27 mouse cellular contexts compared by ENCODE assay signal in the genomic region with DNA sequence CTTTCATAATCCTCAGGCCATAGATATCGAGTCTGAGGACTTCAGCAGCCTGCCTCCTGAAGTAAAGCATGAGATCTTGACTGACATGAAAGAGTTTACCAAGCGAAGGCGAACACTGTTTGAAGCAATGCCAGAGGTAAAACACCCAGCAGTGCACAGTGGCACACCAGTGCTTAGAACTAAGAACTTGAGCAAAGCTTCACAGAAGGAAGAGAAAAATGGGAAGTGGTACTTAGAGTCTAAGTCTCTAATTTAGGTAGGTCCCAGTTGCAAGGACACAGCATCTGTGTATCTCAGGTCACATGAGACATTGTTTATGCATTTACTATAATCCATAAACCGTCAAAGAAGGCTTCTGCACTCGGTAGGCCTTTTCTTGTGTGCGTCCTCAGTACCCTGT. TPM values are rescaled to one million over a fixed set of nuclear protein-coding genes. Genes with fewer than 3 reads are reported as not detected.
DNase-seq lines count a peak whose midpoint lies in the region; ATAC-seq and TF ChIP-seq lines count a peak whose summit lies in the region.
"Had no signal": no experiment of that assay in that cellular context is flagged by ENCODE, and none has a peak within 500 bp of the region (broad histone marks: within the 10 kb centered on the region; RNA-seq: fewer than 3 reads in every experiment).

No protein-coding gene starts in this region.

- no peaks in the 10 kb centered on the region for H3K9me3 ChIP-seq in hindbrain, embryonic 16.5 days (ENCODE audit: control insufficient read depth, low read length)
- H3K9me3 ChIP-seq in hindbrain, embryonic 12.5 days (replicated peaks) = no peaks in the 10 kb centered on the region
- H3K9me3 ChIP-seq: forebrain, embryonic 13.5 days; G1E; hindbrain, embryonic 15.5 days; intestine, embryonic 15.5 days had no signal

- no peaks in the 10 kb centered on the region for H3K4me1 ChIP-seq in hindbrain, embryonic 16.5 days (ENCODE audit: control insufficient read depth, insufficient read depth, low read depth, low read length)
- H3K4me1 ChIP-seq in hindbrain, embryonic 12.5 days = no peaks in the 10 kb centered on the region
- H3K4me1 ChIP-seq in bone marrow macrophage, adult 2 months (ENCODE audit: control insufficient read depth, insufficient read depth, low read length) = peaks cover 9% of the 10 kb centered on the region
- H3K4me1 ChIP-seq: forebrain, embryonic 10.5 days; forebrain, embryonic 13.5 days; hindbrain, embryonic 15.5 days; intestine, embryonic 15.5 days had no signal

- H3K4me2 ChIP-seq in hindbrain, embryonic 16.5 days (ENCODE audit: low read length) = no peak overlapping the region
- no peak overlapping the region for H3K4me2 ChIP-seq in hindbrain, embryonic 12.5 days (replicated peaks)
- H3K4me2 ChIP-seq: forebrain, embryonic 13.5 days; heart, embryonic 11.5 days; hindbrain, embryonic 15.5 days; intestine, embryonic 15.5 days had no signal

- H3K27me3 ChIP-seq in hindbrain, embryonic 16.5 days (replicated peaks; ENCODE audit: control insufficient read depth, insufficient read depth, low read length) = no peaks in the 10 kb centered on the region
- no peaks in the 10 kb centered on the region for H3K27me3 ChIP-seq in hindbrain, embryonic 12.5 days
- no peaks in the 10 kb centered on the region for H3K27me3 ChIP-seq in splenic B cell, adult 2 months (ENCODE audit: control insufficient read depth, insufficient read depth, low read length, poor library complexity, severe bottlenecking)
- H3K27me3 ChIP-seq: forebrain, embryonic 13.5 days; hindbrain, embryonic 15.5 days; intestine, embryonic 15.5 days; Patski had no signal

- TF ChIP-seq CTCF in bone marrow macrophage, adult 2 months (IDR thresholded peaks at IDR 0.05; ENCODE audit: low read depth, low read length) = no peak

- peaks cover 48% of the 10 kb centered on the region for H3K36me3 ChIP-seq in hindbrain, embryonic 16.5 days (ENCODE audit: control insufficient read depth, insufficient read depth, low read length)
- peaks cover 82% of the 10 kb centered on the region for H3K36me3 ChIP-seq in hindbrain, embryonic 12.5 days
- peaks cover 11% of the 10 kb centered on the region for H3K36me3 ChIP-seq in splenic B cell, adult 2 months (ENCODE audit: control insufficient read depth, insufficient read depth, low read length, poor library complexity, severe bottlenecking)

- H3K4me3 ChIP-seq in hindbrain, embryonic 16.5 days (ENCODE audit: low read length) = no peak overlapping the region
- no peak overlapping the region for H3K4me3 ChIP-seq in hindbrain, embryonic 12.5 days
- H3K4me3 ChIP-seq in bone marrow macrophage, adult 2 months (ENCODE audit: insufficient read depth, low read length) = no peak overlapping the region
- H3K4me3 ChIP-seq: forebrain, embryonic 10.5 days; forebrain, embryonic 13.5 days; hindbrain, embryonic 15.5 days; intestine, embryonic 15.5 days had no signal

- no peak for TF ChIP-seq POLR2A in bone marrow macrophage, adult 2 months (IDR thresholded peaks at IDR 0.05; ENCODE audit: borderline replicate concordance, low read depth, low read length)

- no peak for ATAC-seq in hindbrain, embryonic 16.5 days
- no peak for ATAC-seq in hindbrain, embryonic 12.5 days (ENCODE audit: low FRiP score)
- ATAC-seq: forebrain, embryonic 13.5 days; forebrain, embryonic 16.5 days; intestine, embryonic 15.5 days; Patski had no signal

- H3K9ac ChIP-seq in hindbrain, embryonic 16.5 days (ENCODE audit: low read depth, low read length) = no peak overlapping the region
- no peak overlapping the region for H3K9ac ChIP-seq in hindbrain, embryonic 12.5 days
- H3K9ac ChIP-seq: forebrain, embryonic 13.5 days; hindbrain, embryonic 15.5 days; intestine, embryonic 15.5 days had no signal

- WGBS in hindbrain, embryonic 16.5 days = 97% methylated on average over 6 of the region's 6 CpGs
- WGBS in hindbrain, embryonic 12.5 days = 98% methylated on average over 6 of the region's 6 CpGs

- H3K27ac ChIP-seq in hindbrain, embryonic 16.5 days (ENCODE audit: low read depth, low read length) = peak overlapping the region; percentile 20; the same call in 1 of the 2 replicates
- no peak overlapping the region for H3K27ac ChIP-seq in hindbrain, embryonic 12.5 days
- peak overlapping the region; percentile 75 for H3K27ac ChIP-seq in bone marrow macrophage, adult 2 months (ENCODE audit: insufficient read depth, low read depth, low read length)
- H3K27ac ChIP-seq: forebrain, embryonic 10.5 days; forebrain, embryonic 13.5 days; hindbrain, embryonic 15.5 days; intestine, embryonic 15.5 days had no signal

- DNase-seq in splenic B cell, adult 2 months (ENCODE audit: low read depth, low spot score) = peak; percentile 13
- no peak for DNase-seq in cerebellum, adult 11-12 months
- DNase-seq in ovary, postnatal 10 days (ENCODE audit: low spot score) = no peak
- DNase-seq: adrenal gland, postnatal 10 days; adrenal gland, postnatal 36 days; cerebellum, adult 18-20 months; cerebellum, adult 9-10 months; cerebellum, postnatal 14 days; gastrocnemius, postnatal 10 days; gastrocnemius, postnatal 36 days; heart, postnatal 10 days; heart, postnatal 36 days; kidney, adult 11 months had no signal

RNA-seq across cellular contexts. Expression of gene Ercc5, which starts 14.3 kb away (rescaled TPM):
- 22.0 and 25.0 TPM in 2 replicates for polyA plus RNA-seq in hindbrain, embryonic 16.5 days (2015; fragmentation: Nextera tagmentation; extraction: Ambion mirVana)
- polyA plus RNA-seq in hindbrain, embryonic 12.5 days (2016; fragmentation: Nextera tagmentation; extraction: Ambion mirVana) = 41.3 and 49.4 TPM in 2 replicates
- polyA plus RNA-seq in bone marrow macrophage, adult 2 months (2012; ENCODE audit: insufficient read depth, insufficient read length, missing spikeins) = 14.5 and 17.3 TPM in 2 replicates

RNA-seq across cellular contexts. Expression of gene Bivm, which starts 43.1 kb away (rescaled TPM):
- polyA plus RNA-seq in hindbrain, embryonic 16.5 days (2015; fragmentation: Nextera tagmentation; extraction: Ambion mirVana) = 27.3 and 32.3 TPM in 2 replicates
- polyA plus RNA-seq in hindbrain, embryonic 12.5 days (2016; fragmentation: Nextera tagmentation; extraction: Ambion mirVana) = 24.8 and 30.8 TPM in 2 replicates
- polyA plus RNA-seq in bone marrow macrophage, adult 2 months (2012; ENCODE audit: insufficient read depth, insufficient read length, missing spikeins) = 12.1 and 13.7 TPM in 2 replicates

RNA-seq across cellular contexts. Expression of gene Kdelc1, which starts 43.2 kb away (rescaled TPM):
- 26.3 and 29.4 TPM in 2 replicates for polyA plus RNA-seq in hindbrain, embryonic 16.5 days (2015; fragmentation: Nextera tagmentation; extraction: Ambion mirVana)
- 47.5 and 49.9 TPM in 2 replicates for polyA plus RNA-seq in hindbrain, embryonic 12.5 days (2016; fragmentation: Nextera tagmentation; extraction: Ambion mirVana)
- polyA plus RNA-seq in bone marrow macrophage, adult 2 months (2012; ENCODE audit: insufficient read depth, insufficient read length, missing spikeins) = 13.0 and 15.3 TPM in 2 replicates

RNA-seq across cellular contexts. Expression of gene Mettl21e, which starts 56.9 kb away (rescaled TPM):
- 0.19 TPM in 1 of 2 replicates, not detected in the other for polyA plus RNA-seq in hindbrain, embryonic 16.5 days (2015; fragmentation: Nextera tagmentation; extraction: Ambion mirVana)
- polyA plus RNA-seq in hindbrain, embryonic 12.5 days (2016; fragmentation: Nextera tagmentation; extraction: Ambion mirVana) = not detected in 2 replicates
- not detected in 2 replicates for polyA plus RNA-seq in bone marrow macrophage, adult 2 months (2012; ENCODE audit: insufficient read depth, insufficient read length, missing spikeins)
- polyA plus RNA-seq: brain, embryonic 14.5 days; embryonic facial prominence, embryonic 11.5 days; forebrain, embryonic 10.5 days; G1E; heart, embryonic 11.5 days; hindbrain, embryonic 11.5 days; hindbrain, embryonic 15.5 days; intestine, embryonic 15.5 days; Patski had no signal

RNA-seq across cellular contexts. Expression of gene Tex30, which starts 59.6 kb away (rescaled TPM):
- 40.3 and 40.4 TPM in 2 replicates for polyA plus RNA-seq in hindbrain, embryonic 16.5 days (2015; fragmentation: Nextera tagmentation; extraction: Ambion mirVana)
- 62.8 and 66.0 TPM in 2 replicates for polyA plus RNA-seq in hindbrain, embryonic 12.5 days (2016; fragmentation: Nextera tagmentation; extraction: Ambion mirVana)
- 12.5 and 14.6 TPM in 2 replicates for polyA plus RNA-seq in bone marrow macrophage, adult 2 months (2012; ENCODE audit: insufficient read depth, insufficient read length, missing spikeins)
